Mouse (Mus musculus) kidney, adult 11 months (tissue): ENCODE measurements around the gene Pa2g4.
"Not testable (repeated sequence)": the region's sequence is repeated elsewhere in the genome, so short reads cannot be mapped to it uniquely, and the experiment has no call there.

ENCODE experiments used
- DNase-seq: peaks from one replicate; pipeline ENCODE4 v3.0.0; 2022

Gene Pa2g4

DNA sequence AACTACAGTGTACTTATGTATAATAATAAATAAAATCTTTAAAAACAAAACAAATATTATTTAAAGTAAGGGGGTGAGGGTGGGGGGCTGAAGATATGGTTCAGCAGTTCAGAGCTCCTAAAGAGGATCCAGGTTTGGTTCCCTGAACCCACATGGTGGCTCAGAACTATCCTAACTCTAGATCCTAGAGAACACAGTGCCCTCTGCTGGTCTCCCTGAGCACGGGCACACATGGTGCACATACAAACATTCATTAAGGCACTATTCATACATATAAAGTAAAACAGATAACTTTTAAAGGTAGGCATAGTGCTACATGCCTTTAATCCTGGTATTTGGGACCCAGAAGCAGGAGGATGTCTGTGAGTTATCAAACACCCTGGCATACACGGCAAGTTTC lies 9.3 kb upstream of the Pa2g4 start:
- DNase-seq: no peak

DNA sequence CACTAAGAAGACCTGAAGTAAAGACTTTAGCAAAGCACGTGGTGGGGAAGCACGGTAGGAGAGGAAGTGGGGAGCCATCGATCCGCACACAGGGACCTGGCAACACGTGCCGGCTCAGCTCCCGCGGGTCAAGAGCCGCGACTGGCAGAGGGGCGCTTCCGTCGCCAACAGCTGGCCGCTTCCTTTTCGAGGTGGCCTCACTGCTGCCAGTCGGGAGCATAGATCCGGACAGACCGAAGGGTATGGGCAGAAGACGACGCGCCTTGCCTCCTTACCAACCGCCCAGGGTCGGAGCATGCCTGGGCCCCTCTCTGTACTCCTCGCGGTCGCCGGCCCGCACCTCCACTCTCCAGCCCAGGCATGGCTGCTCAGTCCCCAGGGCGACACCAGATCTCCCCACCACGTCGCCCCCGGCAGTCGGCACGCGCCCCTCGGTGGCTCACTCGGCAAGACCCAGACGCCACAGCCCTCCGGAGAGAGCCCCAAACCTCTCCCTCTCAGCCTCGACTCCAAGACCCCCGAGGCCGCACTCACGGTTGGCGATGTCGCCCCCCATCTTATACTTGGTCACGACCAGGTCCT lies 490 bp downstream of the Pa2g4 start:
- peak; percentile 50 for DNase-seq

DNA sequence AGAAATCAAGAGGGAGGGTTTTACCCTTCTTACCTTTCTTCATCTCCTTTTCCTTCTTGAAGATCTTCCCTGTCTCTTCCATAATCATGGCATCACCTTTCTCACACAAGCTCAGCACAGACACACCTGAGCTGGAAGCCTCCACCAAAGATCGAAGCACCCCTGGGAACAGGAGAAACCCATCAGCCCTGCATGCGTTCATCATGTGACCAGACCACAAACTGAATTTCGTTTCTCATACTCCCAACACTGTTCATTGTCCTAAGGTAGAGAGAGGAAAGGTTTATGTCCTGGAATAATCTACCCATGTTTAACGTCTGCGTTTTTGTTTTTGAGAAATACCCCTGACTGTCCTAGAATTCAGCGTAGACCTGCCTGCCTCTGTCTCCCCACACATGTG lies 2.2 kb downstream of the Pa2g4 start:
- no peak for DNase-seq

DNA sequence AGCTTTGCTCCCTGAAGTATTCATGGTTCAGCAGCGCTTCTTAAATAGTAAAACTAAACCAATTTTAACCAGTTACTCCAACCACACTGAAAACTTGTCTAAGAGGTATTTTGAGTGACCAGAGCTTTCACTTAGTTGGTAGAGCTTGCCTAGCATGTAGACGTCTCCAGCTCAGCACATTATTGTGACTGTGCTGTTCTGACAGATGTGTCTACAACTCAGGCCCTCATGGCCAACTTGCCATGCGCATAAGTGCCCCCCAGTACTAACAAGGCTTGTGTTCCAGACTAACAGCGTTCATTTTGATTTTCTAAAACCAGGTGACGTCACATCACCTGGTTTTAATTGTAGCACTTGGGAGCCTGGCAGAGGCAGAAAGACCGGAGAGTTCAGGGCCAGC lies 8.8 kb downstream of the Pa2g4 start:
- DNase-seq: no peak

DNA sequence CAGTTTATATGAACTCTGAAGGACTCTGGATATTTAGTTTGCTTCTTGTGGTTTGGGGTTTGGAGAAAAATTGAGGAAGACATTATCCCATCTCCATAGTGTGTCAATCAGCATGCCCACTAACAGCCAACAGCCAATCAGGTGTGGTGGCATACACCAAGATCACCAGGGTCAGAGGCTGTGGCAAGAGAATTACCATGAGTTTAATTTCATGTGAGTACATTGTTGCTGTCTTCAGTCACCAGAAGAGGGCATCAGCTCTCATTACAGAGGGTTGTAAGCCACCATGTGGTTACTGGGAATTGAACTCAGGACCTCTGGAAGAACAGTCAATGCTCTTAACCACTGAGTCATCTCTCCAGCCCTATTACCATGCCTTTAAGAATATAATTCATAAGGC lies 9.5 kb downstream of the Pa2g4 start:
- DNase-seq: no peak

DNA sequence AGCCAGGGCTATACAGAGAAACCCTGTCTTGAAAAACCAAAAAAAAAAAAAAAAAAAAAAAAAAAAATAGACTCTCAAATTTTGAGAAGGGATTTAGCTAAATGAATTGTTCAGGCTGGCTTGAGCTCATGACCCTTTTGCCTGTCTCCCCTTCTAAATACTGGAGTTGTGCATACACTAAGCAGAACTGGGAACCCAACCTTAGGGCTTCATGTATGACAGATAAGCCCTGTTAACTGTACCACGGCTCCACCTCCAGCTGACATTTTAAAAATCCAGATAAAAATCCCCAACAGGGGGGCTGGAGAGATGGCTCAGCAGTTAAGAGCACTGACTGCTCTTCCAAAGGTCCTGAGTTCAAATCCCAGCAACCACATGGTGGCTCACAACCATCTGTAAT lies 10.2 kb downstream of the Pa2g4 start:
- not testable (repeated sequence) for DNase-seq

DNA sequence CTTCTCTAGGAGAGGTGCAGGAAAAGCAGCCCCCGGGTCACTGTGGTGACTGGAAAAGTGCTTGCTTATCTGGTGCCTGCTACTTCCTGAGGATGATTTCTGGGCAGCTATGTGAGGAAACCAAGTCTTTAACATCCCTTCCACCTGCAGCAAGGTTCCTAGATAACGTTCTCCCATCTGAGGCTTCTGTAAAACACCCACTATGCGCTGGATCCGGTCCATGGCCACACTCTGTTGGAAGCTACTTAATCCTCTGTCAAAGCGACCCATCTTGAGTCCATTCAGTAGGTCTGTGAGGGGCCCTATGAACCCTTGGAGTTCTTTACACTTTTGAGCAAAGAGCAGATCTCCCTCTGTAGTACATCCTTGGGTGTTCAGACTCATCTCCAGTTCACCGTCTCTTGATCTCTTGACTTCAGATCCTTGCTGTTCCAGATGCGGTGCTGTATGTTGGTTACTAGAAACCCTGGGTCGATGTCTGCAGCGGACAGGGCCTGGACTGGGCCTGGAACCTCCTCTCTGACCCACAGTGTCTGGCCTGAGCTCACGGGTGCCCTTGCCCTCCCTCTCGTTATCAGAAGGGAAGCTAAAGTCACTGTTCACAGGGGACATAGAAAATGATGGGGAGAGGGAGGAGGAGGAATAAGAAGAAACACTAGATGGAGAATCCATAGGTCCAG lies 15.5 kb downstream of the Pa2g4 start:
- DNase-seq: not testable (repeated sequence)

DNA sequence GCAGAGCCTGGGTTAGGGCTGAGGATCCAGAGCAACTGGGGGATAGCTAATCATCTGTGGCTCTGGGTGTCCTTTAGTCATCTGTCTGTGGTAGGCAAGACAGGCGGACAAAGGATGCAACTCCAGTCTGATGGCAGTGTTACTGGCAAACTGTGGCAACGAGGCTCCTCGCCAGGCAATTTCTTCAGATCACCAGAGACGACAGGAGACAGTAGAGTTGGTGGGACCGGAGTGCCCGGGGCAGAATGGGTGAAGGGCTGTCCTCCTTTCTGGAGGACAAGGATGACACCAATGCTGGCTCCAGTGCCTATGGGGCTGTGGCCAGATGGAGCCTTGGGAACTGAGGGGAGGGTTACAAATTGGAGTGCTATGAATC lies 16.1 kb downstream of the Pa2g4 start:
- DNase-seq: not testable (repeated sequence)

DNA sequence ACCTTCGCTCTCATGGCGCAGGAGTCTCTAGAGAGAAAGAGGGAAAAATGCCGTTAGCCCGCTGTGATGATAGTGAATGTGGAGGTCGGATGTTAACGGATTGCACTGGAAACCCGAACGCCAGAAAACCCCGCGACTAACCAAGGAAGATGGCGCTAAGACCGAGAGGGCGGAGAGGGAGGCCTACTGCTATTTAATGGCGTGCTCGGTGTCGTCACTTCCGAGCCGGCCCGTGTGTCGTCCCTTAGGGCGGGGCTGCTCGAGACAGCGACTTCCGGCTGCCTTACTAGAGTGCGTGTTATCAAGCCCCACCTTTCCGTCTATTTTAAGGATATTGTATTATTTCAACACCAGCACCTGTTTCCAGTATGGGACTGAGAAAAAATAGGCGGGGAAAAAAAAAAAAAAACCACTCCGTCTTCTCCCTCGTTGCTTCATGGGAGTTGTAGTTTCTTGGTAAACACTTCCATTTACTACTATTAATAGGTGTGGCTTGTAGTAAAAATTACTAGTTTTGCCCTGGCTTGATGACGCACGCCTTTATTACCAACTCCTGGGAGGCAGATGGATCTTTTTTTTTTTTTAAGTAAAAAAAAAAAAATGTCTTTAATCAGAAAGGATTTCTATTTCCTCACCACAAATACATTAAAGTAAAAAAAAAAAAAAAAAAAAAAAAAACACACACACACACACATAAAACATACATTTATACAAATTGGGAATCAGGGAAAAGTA lies 16.7 kb downstream of the Pa2g4 start, which contains the start of gene Rpl41:
TSS of gene Rpl41 (minus strand) at position 359 of the 735 bp plus-strand sequence.
- DNase-seq: peak; percentile 96

DNA sequence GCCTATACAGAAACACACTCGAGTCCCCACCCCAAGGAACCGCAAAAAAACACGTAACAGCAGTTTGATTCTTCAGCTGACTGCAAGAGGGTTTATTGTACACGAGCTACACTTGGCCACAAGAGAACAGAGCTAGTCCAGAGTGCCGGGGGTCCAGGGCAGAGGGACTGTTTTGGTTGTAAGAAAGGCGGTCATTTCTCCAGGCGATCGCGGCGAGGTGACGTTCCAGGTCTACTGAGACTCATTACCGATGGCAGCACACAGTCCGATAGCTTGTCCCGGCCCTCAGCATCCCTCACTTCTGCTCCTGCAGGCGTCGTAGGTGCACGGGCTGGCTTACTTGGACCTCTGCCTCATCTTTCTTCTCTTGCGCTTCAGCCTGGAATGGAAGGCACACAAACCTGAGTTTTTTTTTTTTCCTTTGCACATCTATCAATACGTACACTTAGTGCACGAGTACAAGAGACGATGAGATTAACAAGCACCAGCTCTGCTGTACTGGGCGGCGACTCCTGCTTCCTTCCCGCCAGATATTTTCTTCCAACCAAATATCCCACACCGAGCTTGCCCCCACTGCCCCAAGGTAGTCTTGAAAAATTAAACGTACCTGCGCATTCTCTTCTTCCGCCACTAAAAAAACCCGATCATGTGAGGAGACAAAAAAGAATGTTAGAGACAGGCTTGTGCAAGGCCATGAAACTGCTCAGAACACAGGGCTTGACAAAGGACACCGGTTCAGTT lies 17.6 kb downstream of the Pa2g4 start:
- DNase-seq: not testable (repeated sequence)

DNA sequence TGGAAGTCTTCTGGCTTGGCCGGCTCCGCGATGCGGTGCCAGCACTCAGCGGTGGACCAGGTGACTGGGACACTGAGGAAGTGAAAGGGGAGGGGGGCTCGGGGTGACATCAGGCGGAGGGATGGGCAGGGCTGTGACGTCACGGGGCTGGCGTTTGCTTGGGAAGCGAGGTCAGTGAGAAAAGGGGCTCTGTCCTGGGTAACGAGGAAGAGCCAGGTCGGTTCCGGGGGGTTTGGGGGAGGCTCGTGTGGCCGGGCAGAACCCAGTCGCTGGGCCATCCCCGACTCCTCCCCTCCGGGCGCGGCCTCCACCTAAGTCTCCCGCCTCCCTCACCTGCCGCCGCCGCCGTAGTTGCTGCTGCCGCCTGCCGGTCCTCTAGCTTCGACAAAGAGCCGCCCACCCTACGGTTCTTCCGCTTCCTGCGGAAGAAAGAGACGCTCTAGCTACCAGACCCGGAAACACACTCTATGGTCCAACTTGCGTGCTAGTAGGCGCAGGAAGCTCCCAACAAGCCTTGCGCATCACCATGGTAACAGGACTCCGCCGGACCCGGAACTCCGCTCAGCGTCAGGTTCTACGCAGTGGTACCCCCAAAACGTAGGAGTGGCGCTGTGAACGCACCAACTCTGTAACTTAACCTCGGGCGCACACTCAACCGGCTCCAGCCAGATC lies 18.3 kb downstream of the Pa2g4 start, which contains the start of gene Zc3h10:
TSS of gene Zc3h10 (minus strand) at position 414 of the 672 bp plus-strand sequence.
- peak; percentile 98 for DNase-seq

DNA sequence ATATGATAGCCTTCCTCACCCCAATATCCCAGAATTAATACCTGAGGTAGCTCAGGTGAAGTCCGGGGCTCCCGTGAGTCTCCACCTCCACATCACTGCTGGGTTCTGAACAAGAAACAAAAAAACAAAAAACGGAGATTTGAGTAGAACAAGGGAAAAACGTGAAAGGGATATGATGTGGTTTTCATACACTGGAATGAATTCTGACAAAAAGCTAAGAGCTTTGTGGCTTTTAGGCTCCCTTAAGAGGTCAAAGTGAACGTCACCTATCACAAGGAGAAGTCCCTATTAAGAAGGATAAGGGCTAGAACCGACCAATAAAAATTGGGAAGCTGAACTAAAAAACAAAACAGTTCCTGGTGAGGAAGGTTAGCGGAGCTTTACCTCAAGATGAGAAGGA lies 19.0 kb downstream of the Pa2g4 start:
- DNase-seq: no peak

DNA sequence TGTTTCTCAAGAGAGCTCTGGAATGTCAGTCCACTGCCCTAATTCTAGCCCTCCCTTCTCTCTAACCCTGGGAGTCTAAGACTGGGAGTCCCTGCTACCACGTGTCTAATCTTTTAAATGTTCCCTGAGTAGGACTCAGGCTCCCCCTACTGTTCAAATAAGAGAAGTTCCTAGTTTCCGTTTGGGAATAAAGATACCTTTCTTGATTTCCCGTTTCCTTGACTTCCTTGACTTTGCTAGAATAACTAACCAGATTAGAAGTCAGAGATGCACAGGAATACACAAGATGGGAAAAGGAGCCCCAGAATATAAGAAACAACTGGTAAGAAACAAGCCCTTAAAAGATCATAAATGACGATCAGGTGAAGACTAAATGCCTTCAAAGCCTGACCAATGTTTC lies 19.4 kb downstream of the Pa2g4 start:
- DNase-seq: no peak

DNA sequence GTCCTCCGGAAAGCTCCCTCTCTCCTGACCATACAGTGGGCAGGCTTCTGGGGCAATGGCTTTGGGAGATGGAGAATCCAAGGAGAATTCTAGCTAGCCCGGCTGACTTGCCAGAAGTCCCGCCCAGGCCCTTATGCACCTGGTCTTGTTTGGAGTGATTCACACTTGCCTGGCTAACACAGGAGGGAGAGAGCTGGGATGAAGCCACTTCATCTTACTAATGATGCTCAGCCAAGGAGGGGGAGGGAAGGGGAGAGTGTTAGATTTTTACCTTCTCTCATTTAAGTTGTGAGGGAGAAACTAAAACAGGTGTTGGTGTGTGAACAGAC lies 20.3 kb downstream of the Pa2g4 start:
- DNase-seq: no peak

DNA sequence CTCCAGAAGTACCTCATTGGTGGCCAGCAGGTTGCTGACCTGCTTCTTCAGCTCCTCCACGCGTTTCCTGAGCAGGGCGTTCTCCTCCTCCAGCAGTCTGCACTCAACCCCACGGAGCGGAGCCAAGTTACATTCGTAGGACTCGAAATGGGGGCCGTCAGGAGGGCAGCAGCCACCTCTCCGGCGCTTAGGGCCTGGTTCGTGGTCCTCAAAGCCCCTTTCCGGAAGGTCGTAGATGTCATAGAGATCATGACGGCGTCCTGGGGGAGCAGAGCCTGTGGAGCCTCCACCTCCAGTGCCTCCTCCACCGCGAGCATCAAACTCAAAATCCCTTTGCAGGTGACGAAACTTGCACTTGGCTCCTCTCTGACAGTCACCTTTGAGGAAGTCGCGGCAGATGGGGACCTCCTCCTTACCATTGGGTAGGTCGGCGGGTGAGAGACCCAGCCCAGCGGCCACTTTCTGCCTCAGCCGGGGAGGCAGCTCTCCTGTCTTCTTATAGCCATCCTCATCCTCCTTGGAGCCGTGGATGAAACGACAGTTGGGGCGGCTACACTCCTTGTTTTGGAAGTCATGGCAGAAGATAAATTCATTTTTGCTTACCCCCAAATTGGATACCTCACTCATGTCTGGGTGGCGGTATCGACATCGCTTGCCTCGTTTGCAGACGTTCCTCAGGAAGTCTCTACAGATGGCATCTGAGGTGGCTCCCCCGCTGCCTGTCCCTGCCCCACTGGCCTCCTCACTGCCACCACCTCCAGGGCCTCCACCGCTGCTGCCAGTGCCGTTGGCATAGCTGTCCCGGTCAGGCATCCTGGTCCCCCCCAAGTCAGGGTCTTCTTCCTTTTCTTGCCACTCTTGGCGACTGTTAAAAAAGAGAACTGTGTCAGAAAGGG lies 20.9 kb downstream of the Pa2g4 start:
- DNase-seq: no peak

DNA sequence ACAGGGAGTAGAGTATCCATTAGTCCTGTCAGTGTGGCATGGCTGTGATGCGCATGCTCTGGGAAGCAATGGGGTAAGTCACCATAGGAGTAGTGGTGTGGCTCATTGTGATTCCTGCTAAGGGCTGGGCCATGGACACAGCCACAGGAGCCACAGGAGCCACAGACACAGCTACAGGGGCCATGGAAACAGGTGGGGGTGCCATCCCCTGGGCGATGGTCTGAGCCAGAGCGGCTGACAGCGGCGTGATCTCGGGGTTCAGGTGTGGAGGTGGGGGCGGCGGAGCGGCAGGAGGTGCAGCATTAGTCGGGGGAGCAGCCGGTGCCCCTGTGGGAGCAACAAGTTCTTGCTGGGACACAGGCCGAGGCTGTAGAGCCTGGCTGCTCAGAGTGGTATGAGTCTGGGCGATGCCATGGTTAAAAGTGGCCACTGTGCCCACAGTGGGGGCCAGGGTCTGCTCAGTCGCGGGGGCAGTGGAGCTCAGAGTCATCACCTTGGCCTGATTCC lies 21.6 kb downstream of the Pa2g4 start:
- DNase-seq: no peak

DNA sequence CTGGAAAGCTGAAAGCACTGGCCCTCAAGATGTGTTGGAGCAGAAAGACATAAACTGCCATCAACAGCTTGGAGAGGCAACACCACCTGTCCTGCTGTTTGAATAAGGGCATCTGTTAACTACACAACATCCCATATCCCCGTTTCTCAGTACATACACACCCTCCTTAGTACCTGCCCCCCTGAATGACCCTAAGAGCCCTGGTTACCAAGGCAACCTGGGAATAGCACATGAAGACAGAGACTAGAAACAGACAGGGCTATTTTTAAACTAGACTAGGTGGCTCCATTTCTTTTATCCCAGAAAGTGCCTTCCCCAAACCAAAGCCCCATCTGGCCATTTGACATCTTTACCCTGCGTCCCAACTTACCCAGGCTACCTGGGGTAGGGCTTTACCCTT lies 22.7 kb downstream of the Pa2g4 start:
- DNase-seq: no peak

DNA sequence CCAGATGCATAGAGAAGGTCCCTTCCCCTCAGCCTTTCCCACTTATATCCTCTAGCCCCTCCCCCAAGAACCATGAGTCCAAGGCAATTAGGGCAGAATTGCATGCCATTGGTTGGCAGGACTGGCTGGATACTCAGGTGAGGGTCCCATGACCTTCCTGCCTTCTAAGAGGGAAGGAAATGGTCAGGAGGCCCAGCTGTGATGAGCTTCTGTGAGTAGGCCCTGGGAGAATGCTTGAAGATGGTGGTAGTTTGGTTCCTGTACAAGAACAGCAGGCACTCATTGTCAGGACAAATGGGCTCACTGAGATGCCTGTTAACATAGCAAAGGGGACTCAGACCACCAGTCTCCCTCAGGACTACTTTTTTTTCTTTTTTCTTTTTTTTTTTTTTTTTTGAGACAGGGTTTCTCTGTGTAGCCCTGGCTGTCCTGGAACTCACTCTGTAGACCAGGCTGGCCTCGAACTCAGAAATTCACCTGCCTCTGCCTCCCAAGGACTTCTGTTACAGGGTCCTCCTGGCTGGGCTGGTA lies 27.4 kb downstream of the Pa2g4 start:
- no peak for DNase-seq

DNA sequence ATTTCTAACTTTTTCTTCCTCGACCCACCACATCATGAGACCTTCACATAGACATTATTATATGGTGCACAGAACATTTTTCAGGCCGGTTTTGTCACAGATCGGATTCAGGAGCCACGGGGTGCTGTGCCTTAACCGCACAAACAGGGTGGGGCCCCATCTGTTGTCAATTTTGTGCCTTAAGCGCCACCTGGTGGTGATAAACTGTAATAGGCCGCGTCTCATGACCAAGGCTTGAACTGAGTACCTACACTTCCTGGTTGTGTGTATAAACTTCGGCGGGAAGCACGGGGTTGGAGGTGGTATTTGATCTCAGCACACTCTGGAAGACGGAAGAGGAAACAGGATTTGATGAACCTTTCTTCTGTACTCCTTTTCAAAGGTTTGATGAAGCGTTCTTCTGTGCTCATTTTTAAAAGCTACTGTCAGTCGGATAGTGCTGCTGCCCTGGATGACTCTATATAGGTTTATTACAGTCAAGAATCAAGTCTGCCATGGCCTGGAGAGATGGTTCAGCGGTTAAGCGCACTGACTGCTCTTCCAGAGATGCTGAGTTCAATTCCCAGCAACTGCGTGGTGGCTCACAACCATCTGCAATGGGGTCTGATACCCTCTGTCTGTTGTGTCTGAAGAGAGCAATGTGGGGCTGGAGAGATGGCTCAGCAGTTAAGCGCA lies 29.4 kb downstream of the Pa2g4 start:
- DNase-seq: peak; percentile 87

DNA sequence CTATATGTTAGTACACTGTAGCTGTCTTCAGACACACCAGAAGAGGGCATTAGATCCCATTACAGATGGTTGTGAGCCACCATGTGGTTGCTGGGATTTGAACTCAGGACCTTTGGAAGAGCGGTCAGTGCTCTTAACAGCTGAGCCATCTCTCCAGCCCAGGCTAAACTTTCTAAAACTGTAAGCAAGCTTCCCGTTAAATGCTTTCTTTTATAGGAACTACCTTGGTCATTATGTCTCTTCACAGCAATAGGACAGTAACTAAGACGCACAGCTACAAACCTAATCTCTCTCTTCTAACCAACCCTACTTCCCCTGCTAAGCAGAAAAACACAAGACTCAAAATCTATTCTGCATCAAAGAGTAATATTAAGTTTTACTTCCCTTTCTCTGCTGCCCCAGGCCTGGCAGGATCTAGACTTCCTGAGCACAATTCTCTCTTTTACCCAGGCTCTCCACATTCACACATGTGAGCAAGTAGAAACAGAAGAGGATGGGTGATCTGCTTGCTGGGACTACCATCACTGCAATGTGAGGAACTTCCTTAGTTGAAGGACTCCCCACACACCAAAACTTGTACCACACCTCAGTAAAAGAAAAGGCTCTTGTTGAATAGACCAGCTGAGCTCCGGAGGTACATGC lies 30.0 kb downstream of the Pa2g4 start:
- DNase-seq: no peak
